Mouse (Mus musculus): Measurements from ENCODE around the gene Ldlrad3.

GRCm38 (mm10) chr2:102092579-102092978, 93.6 kb downstream of the Ldlrad3 start:
- TF ChIP-seq CTCF (IDR thresholded peaks at IDR 0.05; ENCODE audit: control insufficient read depth, insufficient read depth, low read length): no peak
- TF ChIP-seq POLR2A (IDR thresholded peaks at IDR 0.05; ENCODE audit: borderline replicate concordance, control insufficient read depth, low read depth, low read length): no peak

All from bone marrow, adult 2 months (tissue).